Mouse (Mus musculus) forebrain, embryonic 11.5 days (tissue): ENCODE data around the gene Sfxn3. TPM values are rescaled to one million over a fixed set of nuclear protein-coding genes. Genes with fewer than 3 reads are reported as not detected.
"Not testable (repeated sequence)": the region's sequence is repeated elsewhere in the genome, so short reads cannot be mapped to it uniquely, and the experiment has no call there.

Experiments used
- ATAC-seq: fragments of 200-750 bp; cut with Nextera tagmentation; replicated peaks from 2 replicates; pipeline ENCODE4 v1.8.0; 2017; ENCODE audit warnings: moderate TSS enrichment; ENCODE audit not compliant: low FRiP score
- DNase-seq: peaks from one replicate; pipeline ENCODE4 v3.0.0-alpha.2; 2017; ENCODE audit warnings: low spot score
- H3K27ac ChIP-seq: fragments of 300-500 bp; sonication (generic); 2 replicates; pipeline ENCODE4 v1.5.1; 2014; ENCODE audit warnings: low read depth, low read length
- H3K27me3 ChIP-seq: fragments of 300-500 bp; sonication (generic); 2 replicates; pipeline ENCODE4 v1.6.1; 2014; ENCODE audit warnings: mild to moderate bottlenecking, low read length, mixed read lengths; ENCODE audit not compliant: control insufficient read depth, insufficient read depth
- H3K36me3 ChIP-seq: fragments of 300-500 bp; sonication (generic); 2 replicates; pipeline ENCODE4 v1.6.1; 2014; ENCODE audit warnings: mild to moderate bottlenecking, low read length, moderate library complexity, mixed read lengths; ENCODE audit not compliant: control insufficient read depth, insufficient read depth
- H3K4me1 ChIP-seq: fragments of 300-500 bp; sonication (generic); replicated peaks from 2 replicates; pipeline ENCODE4 v1.6.1; 2014; ENCODE audit warnings: low read length, mixed read lengths; ENCODE audit not compliant: control insufficient read depth, insufficient read depth
- H3K4me2 ChIP-seq: fragments of 300-500 bp; sonication (generic); 2 replicates; pipeline ENCODE4 v1.6.1; 2014; ENCODE audit warnings: low read depth, mild to moderate bottlenecking, low read length, moderate library complexity, mixed read lengths; ENCODE audit not compliant: severe bottlenecking
- H3K4me3 ChIP-seq: fragments of 300-500 bp; sonication (generic); 2 replicates; pipeline ENCODE4 v1.5.1; 2014; ENCODE audit warnings: low read depth, low read length
- H3K9ac ChIP-seq: fragments of 300-500 bp; sonication (generic); 2 replicates; pipeline ENCODE4 v1.6.1; 2014; ENCODE audit warnings: low read length
- H3K9me3 ChIP-seq: fragments of 300-500 bp; sonication (generic); 2 replicates; pipeline ENCODE4 v1.6.1; 2016; ENCODE audit warnings: low read length, mixed read lengths; ENCODE audit not compliant: control insufficient read depth
- WGBS: fragments of 180-500 bp; shearing (Covaris S2); extraction: QIAGEN DNeasy Blood & Tissue Kit; methylation state at CpG from one replicate; pipeline ENCODE4 v1.1.7; 2014; 5-methylcytosine and 5-hydroxymethylcytosine counted together
- polyA plus RNA-seq: library from polyadenylated mRNA; unstranded; fragments of >200 nt; fragmentation: Nextera tagmentation; extraction: Ambion mirVana; gene quantifications from 2 replicates; pipeline ENCODE4 v1.2.1, GENCODE M21; 2014

Gene Sfxn3
- polyA plus RNA-seq, 1 experiment from 2014 or later, result 15.4 TPM

- Histone ChIP-seq H3K4me2 (no peak overlapping the region), H3K9ac (no peak overlapping the region), H3K27ac (no peak overlapping the region), H3K4me1 (no peaks in the 10 kb centered on the region), H3K27me3 (no peaks in the 10 kb centered on the region), H3K9me3 (no peaks in the 10 kb centered on the region), H3K36me3 (peaks cover 2% of the 10 kb centered on the region; the same call in 1 of the 2 replicates), H3K4me3 (no peak overlapping the region)
- peak; percentile 87 for DNase-seq
- WGBS, result 21% methylated on average over 4 of the region's 4 CpGs
- ATAC-seq, result 0 out of 2 replicates have a peak, but pooled peaks have one; percentile 31
Measured at GRCm38 (mm10) chr19:45031780-45032179, 15.5 kb upstream of the Sfxn3 start.

DNA sequence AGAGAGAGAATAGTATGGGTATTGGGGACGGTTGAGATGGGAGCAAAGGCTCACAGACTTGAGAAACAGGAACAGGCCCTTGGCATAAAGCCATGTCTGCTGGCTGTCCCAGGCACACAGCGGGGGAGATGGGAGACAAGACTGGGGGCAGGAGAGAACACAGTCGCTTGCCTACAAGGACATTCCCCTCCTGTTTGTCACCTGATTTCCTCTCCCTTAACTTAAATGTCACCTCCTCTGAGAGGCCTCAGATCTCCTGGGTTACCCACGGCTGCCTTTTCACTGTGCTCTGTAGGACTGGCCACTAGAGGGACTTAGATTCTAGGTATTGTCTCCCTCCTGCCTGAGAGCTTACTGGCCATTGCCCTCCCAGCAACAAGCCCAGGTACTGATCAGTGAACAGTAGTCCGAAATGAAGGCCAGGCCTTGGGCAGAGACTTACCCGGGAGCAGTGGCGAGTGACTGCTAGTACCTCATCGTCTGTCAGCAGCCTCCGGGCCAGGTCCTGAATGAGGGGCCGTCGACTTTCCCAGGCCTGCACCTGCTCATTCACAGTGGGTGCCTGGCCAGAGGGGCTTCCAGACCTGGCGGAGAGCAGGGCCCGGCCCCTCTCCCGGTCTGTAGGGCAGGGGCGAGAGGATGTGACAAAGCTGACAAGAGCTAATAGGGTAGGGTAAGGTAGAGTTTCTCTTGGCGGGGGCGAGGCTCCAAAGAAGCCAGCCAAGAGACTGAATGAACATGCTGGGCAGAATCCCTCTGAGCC is 14.6 kb upstream of the Sfxn3 start:
- Histone ChIP-seq H3K4me1 (no peaks in the 10 kb centered on the region), H3K27ac (no peak overlapping the region), H3K4me2 (no peak overlapping the region), H3K9ac (no peak overlapping the region; the same call in 1 of the 2 replicates), H3K9me3 (no peaks in the 10 kb centered on the region), H3K36me3 (no peaks in the 10 kb centered on the region; the same call in 1 of the 2 replicates), H3K4me3 (no peak overlapping the region), H3K27me3 (no peaks in the 10 kb centered on the region)
- ATAC-seq (no peak), DNase-seq (peak; percentile 63)
- WGBS, result 53% methylated on average over 17 of the region's 17 CpGs

DNA sequence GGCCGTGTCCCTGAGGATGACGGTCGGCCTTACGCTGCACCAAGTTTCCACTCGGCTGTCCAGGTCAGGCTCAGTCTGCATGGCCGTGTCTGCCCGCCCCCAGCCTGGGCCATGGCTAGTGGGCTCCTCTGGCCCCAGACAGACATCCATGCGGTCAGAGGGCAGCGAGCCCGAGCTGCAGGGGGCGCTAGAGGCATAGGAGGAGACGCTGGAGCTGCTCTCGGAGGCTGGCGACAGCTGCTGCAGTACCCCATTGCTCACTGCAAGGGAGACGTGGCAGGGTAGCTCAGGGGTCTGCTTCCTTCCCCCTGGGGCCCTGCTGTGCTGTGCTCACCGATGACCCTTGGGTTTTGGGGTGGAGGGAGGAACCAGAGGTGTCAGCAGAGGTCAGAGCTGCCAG is 10.4 kb upstream of the Sfxn3 start:
- Histone ChIP-seq H3K4me1 (0 out of 2 replicates have a peak, but pooled peaks cover 4% of the 10 kb centered on the region), H3K27ac (no peak overlapping the region), H3K9ac (no peak overlapping the region), H3K4me2 (no peak overlapping the region), H3K9me3 (no peaks in the 10 kb centered on the region), H3K27me3 (peaks cover 3% of the 10 kb centered on the region; the same call in 1 of the 2 replicates), H3K36me3 (no peaks in the 10 kb centered on the region), H3K4me3 (no peak overlapping the region)
- 31% methylated on average over 16 of the region's 16 CpGs for WGBS
- no peak for ATAC-seq
- DNase-seq, result peak; percentile 72

DNA sequence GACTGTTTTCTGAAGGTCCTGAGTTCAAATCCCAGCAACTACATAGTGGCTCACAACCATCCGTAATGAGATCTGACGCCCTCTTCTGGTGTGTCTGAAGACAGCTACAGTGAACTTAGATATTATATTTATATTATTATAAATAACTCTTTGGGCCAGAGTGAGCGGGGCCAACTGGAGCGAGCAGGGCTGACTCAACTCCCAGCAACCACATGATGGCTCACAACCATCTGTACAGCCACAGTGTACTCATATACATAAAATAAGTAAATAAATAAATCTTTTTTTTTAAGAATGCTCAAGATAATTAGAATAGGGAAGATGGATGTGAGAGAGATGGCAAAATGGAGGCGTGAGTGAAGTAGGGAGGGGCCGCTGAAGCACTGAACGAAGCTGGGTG is 9.1 kb upstream of the Sfxn3 start:
- H3K4me3 ChIP-seq, DNase-seq, H3K27me3 ChIP-seq, H3K4me1 ChIP-seq, H3K27ac ChIP-seq, ATAC-seq, H3K9ac ChIP-seq, H3K9me3 ChIP-seq, H3K4me2 ChIP-seq, H3K36me3 ChIP-seq: not testable (repeated sequence)
- WGBS, result 92% methylated on average over 7 of the region's 7 CpGs

GRCm38 (mm10) chr19:45040214-45040613 is 7.1 kb upstream of the Sfxn3 start:
- no peak overlapping the region for H3K27ac ChIP-seq
- H3K36me3 ChIP-seq, result no peaks in the 10 kb centered on the region
- 0 out of 2 replicates have a peak, but pooled peaks cover 4% of the 10 kb centered on the region for H3K4me1 ChIP-seq
- WGBS, result 52% methylated on average over 13 of the region's 13 CpGs
- H3K4me3 ChIP-seq, result no peak overlapping the region
- DNase-seq, result peak; percentile 50
- no peak overlapping the region for H3K9ac ChIP-seq
- no peaks in the 10 kb centered on the region for H3K9me3 ChIP-seq
- no peak for ATAC-seq
- H3K27me3 ChIP-seq, result peaks cover 3% of the 10 kb centered on the region; the same call in 1 of the 2 replicates
- H3K4me2 ChIP-seq, result no peak overlapping the region

DNA sequence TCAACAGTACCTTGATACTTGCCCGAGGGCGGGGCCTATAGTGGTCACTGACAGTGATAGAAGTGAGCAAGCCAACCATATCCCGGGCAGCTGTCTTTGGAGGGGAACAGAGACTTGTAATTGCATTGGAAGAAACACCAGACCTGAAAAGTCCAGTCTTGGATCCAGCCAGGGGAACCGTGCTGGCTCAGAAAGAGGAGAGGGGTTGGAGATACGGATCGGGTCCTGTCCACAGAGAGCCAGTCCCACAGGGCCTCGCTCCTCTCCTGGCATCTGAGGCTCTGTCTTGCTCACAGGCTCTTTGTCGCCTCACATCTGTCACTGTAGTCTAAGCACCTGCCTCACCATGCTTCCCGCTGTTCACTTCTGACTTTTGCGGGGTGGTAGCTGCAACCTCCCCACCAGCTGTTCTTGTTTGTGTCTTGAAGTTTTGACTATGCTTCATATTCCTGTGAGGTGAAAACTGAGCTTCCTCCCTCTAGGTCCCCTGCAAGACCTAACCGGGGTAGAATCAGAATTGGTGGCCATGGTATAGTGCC is 2.8 kb upstream of the Sfxn3 start:
- Histone ChIP-seq H3K9ac (no peak overlapping the region), H3K9me3 (no peaks in the 10 kb centered on the region), H3K27me3 (peaks cover 17% of the 10 kb centered on the region), H3K4me2 (no peak overlapping the region), H3K27ac (no peak overlapping the region), H3K36me3 (no peaks in the 10 kb centered on the region), H3K4me1 (peaks cover 12% of the 10 kb centered on the region; the same call in 1 of the 2 replicates), H3K4me3 (no peak overlapping the region)
- no peak for DNase-seq
- 74% methylated on average over 11 of the region's 11 CpGs for WGBS
- ATAC-seq, result no peak

- WGBS, result 52% methylated on average over 15 of the region's 15 CpGs
- Histone ChIP-seq H3K9ac (no peak overlapping the region), H3K36me3 (no peaks in the 10 kb centered on the region)
Measured at GRCm38 (mm10) chr19:45045236-45045635, 2.1 kb upstream of the Sfxn3 start.

DNA sequence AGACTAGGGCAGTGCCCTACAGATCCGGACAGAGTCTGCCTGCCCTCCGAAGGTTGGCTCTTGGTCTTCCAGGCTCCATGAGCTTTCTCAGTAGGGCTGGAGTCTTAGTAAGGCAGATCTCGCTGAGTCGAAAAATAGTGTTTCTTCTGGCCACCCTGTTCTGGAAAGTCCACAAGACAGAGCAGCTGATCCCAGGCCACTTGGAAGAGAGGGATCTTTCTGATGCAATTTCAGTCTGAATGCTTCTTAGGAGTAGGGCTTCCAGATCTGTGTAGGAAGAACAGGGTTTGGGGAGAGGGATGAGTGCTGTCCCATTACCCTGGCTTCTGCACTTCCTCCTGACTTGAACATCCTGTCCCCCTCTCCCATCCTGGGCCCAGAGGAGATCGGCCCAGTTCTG is 1.7 kb upstream of the Sfxn3 start, which contains the start of gene Pdzd7:
Gene Pdzd7 (minus strand): TSS at position 67 of the 400 bp plus-strand sequence.
- peaks cover 8% of the 10 kb centered on the region; the same call in 1 of the 2 replicates for H3K4me1 ChIP-seq
- H3K4me3 ChIP-seq, result peak within 1 kb of the TSS; percentile 42
- H3K27ac ChIP-seq, result no peak within 1 kb of the TSS
- ATAC-seq, result no peak
- WGBS, result 86% methylated on average over 5 of the region's 5 CpGs
- H3K9me3 ChIP-seq, result no peaks in the 10 kb centered on the region
- H3K9ac ChIP-seq, result peak within 1 kb of the TSS; percentile 65; the same call in 1 of the 2 replicates
- peak within 1 kb of the TSS; percentile 83 for H3K4me2 ChIP-seq
- DNase-seq, result no peak
- H3K27me3 ChIP-seq, result peaks cover 14% of the 10 kb centered on the region
- no peaks in the 10 kb centered on the region for H3K36me3 ChIP-seq

More at GRCm38 (mm10) chr19:45045236-45045635, 2.1 kb upstream of the Sfxn3 start:
- ATAC-seq (no peak), DNase-seq (no peak)
- H3K27ac ChIP-seq, result no peak overlapping the region
- H3K27me3 ChIP-seq, result peaks cover 17% of the 10 kb centered on the region
- H3K4me2 ChIP-seq, result no peak overlapping the region
- H3K4me1 ChIP-seq, result peaks cover 12% of the 10 kb centered on the region; the same call in 1 of the 2 replicates
- no peaks in the 10 kb centered on the region for H3K9me3 ChIP-seq
- H3K4me3 ChIP-seq, result no peak overlapping the region
